Mouse (Mus musculus) kidney, adult 18-20 months (tissue): ENCODE measurements at regions not wholly inside any gene's neighbourhood (a gene's known extent, or its start where the extent isn't known, plus 50 kb on each side); places are given as distances from the start of the nearest gene placed in this dataset.
A peak's percentile ranks its signal among the peaks of the same experiment; 100 is the strongest.
"Not testable (repeated sequence)": the region's sequence is repeated elsewhere in the genome, so short reads cannot be mapped to it uniquely, and the experiment has no call there.

ENCODE experiments used
- DNase-seq: peaks from one replicate; pipeline ENCODE4 v3.0.0; 2021

DNA sequence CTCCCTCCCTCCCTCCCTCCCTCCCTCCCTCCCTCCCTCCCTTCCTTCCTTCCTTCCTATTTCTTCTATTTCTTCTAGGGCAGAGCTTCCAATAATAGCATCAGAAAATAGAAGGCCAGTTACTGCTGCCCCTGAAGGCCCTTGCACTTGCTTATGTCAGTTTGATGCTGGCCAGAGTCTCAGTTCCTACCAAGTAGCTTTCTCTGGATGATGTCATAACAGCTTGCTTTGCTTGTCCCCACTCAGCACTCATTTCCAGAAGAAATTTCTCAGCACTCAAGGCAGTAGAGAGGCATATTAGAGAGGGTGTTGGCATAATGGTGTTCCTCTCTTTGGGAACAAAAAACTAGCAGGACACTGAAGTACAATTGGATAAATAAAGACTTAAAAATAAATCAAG, 811.6 kb upstream of the 4930444P10Rik start:
- no peak for DNase-seq

- not testable (repeated sequence) for DNase-seq
These were observed 775.3 kb upstream of the 4930444P10Rik start for GRCm38 (mm10) chr1:16868383-16868782.

DNA sequence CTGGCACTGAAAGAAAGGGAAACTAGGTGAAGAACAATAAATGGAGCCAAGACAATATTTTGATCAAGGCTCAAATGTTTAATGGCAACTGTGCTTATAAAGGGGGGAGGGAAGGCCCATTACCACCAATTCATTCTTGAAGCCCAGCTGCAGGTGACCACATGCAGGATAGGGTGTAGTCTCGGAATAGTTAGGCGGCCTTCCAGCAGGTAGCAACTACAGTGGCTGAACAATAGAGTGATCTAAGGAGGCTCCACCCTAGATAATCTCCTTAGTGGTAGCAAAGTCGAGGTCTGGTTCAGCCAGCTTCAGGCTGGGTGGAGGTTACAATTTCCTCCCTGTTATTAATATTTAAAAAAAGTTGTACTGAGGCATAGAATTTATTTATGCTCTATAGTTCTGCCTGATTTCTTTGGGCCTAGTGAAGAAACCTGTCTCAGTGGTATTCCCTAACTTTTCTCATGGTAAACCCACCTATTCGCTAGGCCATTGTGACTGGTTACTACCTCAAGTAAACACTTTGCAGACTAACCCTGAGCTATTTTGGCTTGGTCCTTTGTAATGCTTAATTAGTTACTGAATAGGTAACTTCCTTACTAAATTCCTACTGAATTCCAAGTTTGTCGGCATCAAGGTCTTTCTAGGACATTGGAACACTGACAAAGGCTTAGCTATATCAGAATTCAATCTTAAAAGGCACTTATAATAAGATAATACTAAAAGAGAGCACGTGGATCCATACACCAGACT, 774.1 kb upstream of the 4930444P10Rik start:
- DNase-seq = not testable (repeated sequence)

DNA sequence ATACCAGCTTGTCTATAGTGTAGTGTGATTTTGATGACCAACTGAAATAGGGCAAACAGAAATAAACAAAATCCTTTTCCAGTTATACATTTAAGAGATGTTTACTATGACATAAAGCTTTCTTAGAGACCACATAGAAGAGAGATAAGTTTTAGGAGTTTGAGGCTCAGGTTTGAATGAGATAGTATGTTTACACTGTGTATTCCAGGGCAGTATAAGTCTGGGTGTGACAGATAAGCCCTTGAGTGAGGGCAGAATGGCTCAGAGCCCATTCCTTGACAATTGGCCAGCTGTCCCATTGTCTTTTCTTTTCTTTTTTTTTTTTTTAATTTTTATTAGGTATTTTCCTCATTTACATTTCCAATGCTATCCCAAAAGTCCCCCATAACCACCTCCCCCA, 744.0 kb upstream of the 4930444P10Rik start:
- DNase-seq = no peak

DNA sequence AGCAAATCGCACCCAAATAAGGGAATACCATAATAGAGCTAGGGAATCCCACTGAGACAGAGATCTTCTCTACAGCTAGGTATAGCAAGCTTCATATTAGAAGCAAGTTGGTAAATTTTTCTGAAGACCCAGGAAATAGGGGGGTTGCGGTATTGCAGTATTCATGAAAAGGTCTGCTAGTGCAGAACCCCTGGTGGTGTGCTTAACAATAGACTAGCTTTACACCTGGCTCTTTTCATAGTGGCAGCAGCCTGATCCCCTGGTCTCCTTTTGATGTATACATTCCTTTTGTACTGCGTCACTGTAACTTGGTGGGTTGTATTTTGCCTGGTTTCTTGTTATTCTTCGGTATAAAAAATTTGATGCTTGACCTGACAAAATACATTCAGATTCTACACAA, 731.6 kb upstream of the 4930444P10Rik start:
- not testable (repeated sequence) for DNase-seq

- DNase-seq = peak; percentile 6
These were observed 730.9 kb upstream of the 4930444P10Rik start for GRCm38 (mm10) chr1:16824057-16824456.

DNA sequence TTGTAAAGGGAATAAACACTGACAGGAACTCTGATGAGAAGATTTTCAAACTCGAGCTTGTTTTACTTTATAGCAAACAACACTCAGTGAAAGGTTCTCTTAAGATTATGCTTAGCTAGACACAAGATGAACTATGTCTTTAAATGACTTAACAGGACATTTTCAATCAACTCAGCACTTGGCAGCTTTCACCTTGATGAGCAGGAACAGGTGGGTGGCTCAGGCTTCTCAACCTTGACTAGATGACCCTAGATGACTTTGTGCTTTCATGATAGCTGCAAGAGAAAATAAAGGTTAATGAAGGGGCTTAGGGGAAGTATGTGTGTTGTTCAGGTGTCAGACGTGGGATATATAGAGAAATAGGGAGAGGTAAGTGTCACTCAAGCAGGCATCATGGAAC, 728.1 kb upstream of the 4930444P10Rik start:
- DNase-seq = no peak

DNA sequence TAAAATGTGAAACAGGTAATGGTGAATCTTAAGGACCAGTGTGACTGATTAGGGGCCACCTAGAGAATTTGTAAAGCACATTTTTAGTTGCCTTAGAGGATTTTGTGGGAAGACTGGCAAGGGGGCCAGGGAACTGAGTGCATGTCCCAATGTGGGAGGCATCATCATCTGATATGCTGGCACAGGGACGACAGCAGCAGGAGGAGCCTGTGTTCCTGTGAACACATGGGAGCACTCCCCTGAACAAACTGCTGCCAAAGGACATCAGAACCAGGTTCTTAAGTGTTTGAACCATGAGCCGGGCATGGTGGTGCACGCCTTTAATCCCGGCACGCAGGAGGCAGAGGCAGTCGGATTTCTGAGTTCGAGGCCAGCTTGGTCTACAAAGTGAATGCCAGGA, 723.4 kb upstream of the 4930444P10Rik start:
- no peak for DNase-seq

GRCm38 (mm10) chr1:16815731-16816130, 722.6 kb upstream of the 4930444P10Rik start:
- no peak for DNase-seq

- no peak for DNase-seq
These were observed 716.4 kb upstream of the 4930444P10Rik start for GRCm38 (mm10) chr1:16809370-16810150.

DNA sequence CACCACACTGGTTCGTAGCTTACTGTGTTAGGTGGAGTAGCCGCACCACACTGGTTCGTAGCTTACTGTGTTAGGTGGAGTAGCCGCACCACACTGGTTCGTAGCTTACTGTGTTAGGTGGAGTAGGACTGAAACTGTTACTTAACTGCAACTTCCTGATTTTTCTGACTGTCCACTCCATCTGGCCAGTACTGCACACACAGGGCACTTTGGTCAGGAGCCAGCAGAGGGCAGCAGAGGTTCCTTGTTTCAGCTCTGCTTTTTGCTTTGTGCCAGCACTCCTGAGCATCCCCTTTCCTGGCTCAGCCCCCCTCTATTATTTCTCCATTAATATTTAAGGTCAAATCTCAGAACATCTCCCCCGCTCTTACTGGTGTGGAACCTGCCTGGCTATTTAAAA, 705.2 kb upstream of the 4930444P10Rik start:
- DNase-seq = peak; percentile 83

DNA sequence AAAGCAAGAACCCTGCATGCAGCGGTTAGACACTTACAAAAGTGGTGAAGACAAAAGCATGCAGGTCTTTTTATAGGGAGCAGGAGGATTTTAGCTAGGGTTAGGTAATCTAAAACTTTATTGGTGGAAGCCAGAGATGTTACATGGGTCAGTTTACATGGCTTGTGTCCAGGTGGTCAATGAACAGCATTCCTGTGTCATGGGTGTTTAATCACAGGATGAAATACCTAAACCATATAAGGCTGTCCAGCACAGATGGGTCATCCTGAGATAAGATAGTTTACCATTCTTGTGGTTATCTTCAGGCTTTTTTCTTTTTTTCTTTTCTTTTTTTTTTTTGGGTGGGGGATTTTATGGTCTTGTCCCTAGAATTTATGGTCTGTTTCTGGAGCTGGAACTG, 703.3 kb upstream of the 4930444P10Rik start:
- no peak for DNase-seq

GRCm38 (mm10) chr1:16790733-16791309, 697.7 kb upstream of the 4930444P10Rik start:
- no peak for DNase-seq

DNA sequence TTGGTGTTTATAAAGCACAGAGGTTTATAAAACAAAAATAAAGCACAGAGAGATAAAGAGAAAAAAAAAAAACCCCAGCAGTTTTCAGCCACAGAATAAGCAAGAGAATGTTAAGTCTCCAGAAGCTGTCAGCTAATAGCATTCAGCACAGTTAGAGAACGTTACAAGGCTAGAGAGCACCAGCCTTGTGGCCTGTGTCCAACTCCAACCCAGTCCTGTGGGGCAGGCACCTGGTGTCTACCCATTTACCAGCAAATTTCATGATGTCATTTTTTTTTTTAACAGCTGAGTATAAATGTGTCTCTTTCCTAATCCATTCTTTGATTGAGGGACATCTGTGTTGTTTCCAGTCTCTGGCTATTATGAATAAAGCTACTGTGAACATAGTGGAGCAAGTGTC, 686.7 kb upstream of the 4930444P10Rik start:
- DNase-seq = no peak

GRCm38 (mm10) chr1:16760951-16761350, 667.8 kb upstream of the 4930444P10Rik start:
- DNase-seq = no peak
